ENCODE assay signal across 8 mouse cellular contexts in genomic region chr4:29301348-29301747, GRCm38 (mm10).
A peak's percentile ranks its signal among the peaks of the same experiment; 100 is the strongest.
DNase-seq lines count a peak whose midpoint lies in the region; ATAC-seq lines count a peak whose summit lies in the region.

No protein-coding gene starts in this region.

- ATAC-seq in neural tube, embryonic 15.5 days (ENCODE audit: low FRiP score) = no peak
- ATAC-seq in monocyte, adult 5-6 weeks (replicated peaks; ENCODE audit: insufficient number of reproducible peaks, low FRiP score, low TSS enrichment, poor library complexity, severe bottlenecking) = no peak

- no peaks in the 10 kb centered on the region for H3K9me3 ChIP-seq in neural tube, embryonic 15.5 days (replicated peaks)

- no peak overlapping the region for H3K4me2 ChIP-seq in neural tube, embryonic 15.5 days

- H3K27ac ChIP-seq in neural tube, embryonic 15.5 days (replicated peaks) = no peak overlapping the region

- WGBS in neural tube, embryonic 15.5 days = 60% methylated on average over 1 of the region's 1 CpGs

- no peaks in the 10 kb centered on the region for H3K27me3 ChIP-seq in neural tube, embryonic 15.5 days (replicated peaks)

- H3K4me1 ChIP-seq in neural tube, embryonic 15.5 days = no peaks in the 10 kb centered on the region

- H3K36me3 ChIP-seq in neural tube, embryonic 15.5 days = no peaks in the 10 kb centered on the region

- no peak overlapping the region for H3K4me3 ChIP-seq in neural tube, embryonic 15.5 days (replicated peaks)

- no peak overlapping the region for H3K9ac ChIP-seq in neural tube, embryonic 15.5 days (replicated peaks)

- peak; percentile 61 for DNase-seq in heart, postnatal 4 days
- no peak for DNase-seq in heart, adult 9 months (ENCODE audit: low spot score in 2 of 2)
- peak; percentile 20 for DNase-seq in neural tube, embryonic 10.5 days (ENCODE audit: extremely low spot score, low spot score)
- peak; percentile 47 for DNase-seq in adrenal gland, postnatal 25 days
- peak; percentile 28 to 29 for DNase-seq in lung, postnatal 4 days
- no peak for DNase-seq in cerebellum, adult 11-12 months

Comparison
In these comparisons a context has a peak if more than half of its experiments do, and no peak if none do; other contexts are left out.
1. DNase-seq: peak in heart, postnatal 4 days (single experiment), neural tube, embryonic 10.5 days (single experiment), adrenal gland, postnatal 25 days (single experiment) and lung, postnatal 4 days (2 of 2); none in heart, adult 9 months (0 of 2) and cerebellum, adult 11-12 months (single experiment).